Mouse (Mus musculus): ENCODE data around the gene Dpf3. TPM values are rescaled to one million over a fixed set of nuclear protein-coding genes. Genes with fewer than 3 reads are reported as not detected.
A peak's percentile ranks its signal among the peaks of the same experiment; 100 is the strongest.

Dpf3 gene
- total RNA-seq, 2 experiments from 2014 or later, result 21.7 to 23.7 TPM

GRCm38 (mm10) chr12:83415207-83415606, 72.3 kb downstream of the Dpf3 start:
- no peak for DNase-seq (ENCODE audit: low spot score)

DNA sequence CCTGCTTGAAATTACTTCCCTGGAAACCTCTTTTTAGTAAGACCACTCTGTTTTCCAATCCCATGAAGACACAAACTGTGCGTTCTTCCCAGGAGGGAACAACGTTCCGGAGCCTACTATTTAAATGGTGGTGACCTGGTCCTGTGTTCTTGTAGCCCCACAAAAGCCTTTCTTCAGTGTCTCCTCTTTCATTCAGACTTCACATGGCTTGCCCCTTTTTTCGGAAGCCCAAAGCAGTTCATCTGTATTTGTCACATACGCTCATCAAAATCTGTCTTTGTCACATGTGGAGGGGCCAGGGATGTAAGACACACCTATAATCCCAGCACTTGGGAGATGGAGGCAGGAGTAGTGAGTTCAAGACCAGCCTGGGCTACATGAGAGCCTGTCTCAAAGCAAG, 73.8 kb downstream of the Dpf3 start:
- no peak for DNase-seq (ENCODE audit: low spot score)

- peak; percentile 78 for DNase-seq (ENCODE audit: low spot score)
Observed at GRCm38 (mm10) chr12:83411721-83412521, 75.6 kb downstream of the Dpf3 start.

GRCm38 (mm10) chr12:83411032-83411431, 76.5 kb downstream of the Dpf3 start:
- DNase-seq (ENCODE audit: low spot score), result no peak

GRCm38 (mm10) chr12:83405374-83406125, 82.0 kb downstream of the Dpf3 start:
- no peak for DNase-seq (ENCODE audit: low spot score)

GRCm38 (mm10) chr12:83402270-83402669, 85.2 kb downstream of the Dpf3 start:
- DNase-seq (ENCODE audit: low spot score), result no peak

DNA sequence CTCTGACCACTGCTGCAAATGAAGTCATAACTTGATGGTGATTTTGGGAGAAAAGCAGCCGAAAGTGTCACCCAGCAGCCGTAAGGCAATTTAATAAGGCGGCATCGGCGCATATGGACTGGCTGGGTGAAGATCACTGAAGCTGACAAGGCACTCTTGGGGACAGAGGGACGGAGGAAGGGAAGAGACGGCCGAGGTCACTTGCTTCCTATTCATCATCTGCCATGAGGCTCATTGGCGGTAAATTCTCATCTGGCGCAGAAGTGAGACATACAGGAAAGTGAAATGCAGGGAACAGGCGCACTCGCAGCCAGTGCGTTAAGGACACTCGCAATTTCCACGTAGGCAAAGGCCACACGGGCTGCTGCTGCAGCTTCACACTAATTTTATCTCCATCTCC, 95.5 kb downstream of the Dpf3 start:
- no peak for DNase-seq (ENCODE audit: low spot score)

DNA sequence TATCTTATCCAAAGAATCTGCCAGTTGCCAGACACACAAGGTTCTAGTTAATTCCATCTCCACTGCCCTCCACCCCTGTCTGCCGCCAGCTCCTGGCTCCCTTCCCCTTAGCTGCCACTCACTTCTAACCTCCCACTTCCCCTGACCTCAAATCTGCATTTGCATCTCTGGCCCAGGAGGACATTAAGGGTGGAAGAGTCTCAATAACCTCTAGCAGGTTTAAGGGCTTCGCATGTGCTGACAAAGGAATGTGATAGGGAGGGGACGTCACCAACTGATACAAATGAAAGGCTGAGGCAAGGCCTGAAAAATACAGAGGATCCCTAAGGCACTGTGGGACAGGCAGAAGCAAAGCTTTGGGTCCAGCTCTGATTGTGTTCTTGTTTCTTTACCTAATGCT, 100.0 kb downstream of the Dpf3 start:
- no peak for DNase-seq (ENCODE audit: low spot score)

- no peak for DNase-seq (ENCODE audit: low spot score)
Observed at GRCm38 (mm10) chr12:83381072-83381471, 106.4 kb downstream of the Dpf3 start.

DNA sequence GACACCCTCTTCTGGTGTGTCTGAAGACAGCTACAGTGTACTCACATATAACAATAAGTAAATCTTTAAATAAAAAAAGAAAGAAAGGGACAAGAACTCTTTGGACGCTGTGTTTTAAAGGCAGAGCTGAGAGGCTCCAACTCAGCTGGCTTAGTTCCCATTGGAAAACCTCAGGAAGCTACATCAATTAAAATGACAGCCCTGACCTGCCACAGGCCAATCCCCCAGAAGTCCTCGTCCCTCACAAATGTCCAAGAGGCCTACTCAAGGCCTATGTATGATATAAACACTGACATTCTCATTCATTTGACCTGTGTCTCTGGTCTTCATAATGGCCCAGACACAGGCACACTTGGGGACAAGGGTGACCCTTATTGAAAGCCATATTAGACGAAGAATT, 107.5 kb downstream of the Dpf3 start:
- no peak for DNase-seq (ENCODE audit: low spot score)

- no peak for DNase-seq (ENCODE audit: low spot score)
Observed at GRCm38 (mm10) chr12:83375015-83375831, 112.3 kb downstream of the Dpf3 start.

DNA sequence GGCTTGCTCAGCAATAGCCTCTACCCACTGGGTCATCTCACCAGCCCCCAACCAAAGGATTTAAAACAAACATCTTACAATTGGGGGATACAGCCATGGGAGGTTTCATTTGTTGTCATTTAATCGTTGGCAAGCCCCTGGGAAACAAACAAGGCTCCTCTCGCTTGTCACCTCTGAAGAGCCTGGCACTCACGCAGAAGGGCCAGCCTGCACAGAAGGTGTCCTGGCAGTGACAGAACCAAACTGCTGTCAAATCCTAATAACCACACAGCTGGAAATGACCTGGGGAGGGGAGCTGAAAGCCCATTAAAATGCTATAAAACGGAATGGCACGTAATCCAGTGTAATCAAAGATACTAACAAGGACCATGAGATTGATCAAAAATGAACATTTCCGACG, 114.4 kb downstream of the Dpf3 start:
- DNase-seq (ENCODE audit: low spot score), result no peak

GRCm38 (mm10) chr12:83372290-83372689, 115.2 kb downstream of the Dpf3 start:
- no peak for DNase-seq (ENCODE audit: low spot score)

GRCm38 (mm10) chr12:83370221-83370620, 117.3 kb downstream of the Dpf3 start:
- DNase-seq (ENCODE audit: low spot score), result no peak

- no peak for DNase-seq (ENCODE audit: low spot score)
Observed at GRCm38 (mm10) chr12:83369416-83369815, 118.1 kb downstream of the Dpf3 start.

DNA sequence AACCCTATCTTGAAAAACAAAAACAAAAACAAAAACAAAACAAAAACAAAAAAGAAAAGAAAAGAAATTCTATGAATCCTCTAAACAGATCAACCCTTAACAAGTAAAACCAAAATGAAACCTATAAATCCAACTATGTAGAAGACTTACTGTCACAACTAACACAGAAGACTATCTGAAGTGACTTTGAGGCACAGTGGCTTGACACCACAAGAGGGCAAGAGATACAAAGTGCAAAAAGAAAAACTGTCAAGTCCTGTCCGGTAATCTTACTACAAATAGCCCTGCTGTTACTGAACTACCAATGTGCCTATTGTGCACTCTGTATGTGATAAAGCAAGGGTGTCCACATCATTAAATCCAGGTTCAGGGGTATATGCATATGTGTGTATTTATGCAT, 120.0 kb downstream of the Dpf3 start:
- no peak for DNase-seq (ENCODE audit: low spot score)

GRCm38 (mm10) chr12:83364771-83365170, 122.7 kb downstream of the Dpf3 start:
- no peak for DNase-seq (ENCODE audit: low spot score)

DNA sequence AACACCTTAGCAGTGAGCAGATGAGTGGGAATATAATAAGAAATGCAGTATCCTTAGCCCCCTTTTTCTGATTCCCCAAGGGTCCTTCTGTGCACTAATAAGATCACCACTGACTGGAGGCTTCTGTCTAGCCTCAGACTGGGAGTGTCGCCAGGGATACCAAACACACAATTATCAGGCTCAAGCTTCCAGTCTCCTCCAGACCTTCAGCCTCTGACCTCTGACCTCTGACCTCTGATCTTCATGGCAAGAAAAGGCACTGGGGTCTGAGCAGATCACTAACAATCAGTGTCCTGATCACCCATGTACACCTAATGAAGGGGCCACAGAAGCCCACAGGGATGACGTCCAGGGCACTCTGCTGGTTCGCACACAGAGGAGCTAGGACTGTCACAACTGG, 125.7 kb downstream of the Dpf3 start:
- DNase-seq (ENCODE audit: low spot score), result no peak

GRCm38 (mm10) chr12:83352640-83353039, 134.9 kb downstream of the Dpf3 start:
- DNase-seq (ENCODE audit: low spot score), result peak; percentile 75

GRCm38 (mm10) chr12:83349736-83350135, 137.8 kb downstream of the Dpf3 start:
- no peak for DNase-seq (ENCODE audit: low spot score)

DNA sequence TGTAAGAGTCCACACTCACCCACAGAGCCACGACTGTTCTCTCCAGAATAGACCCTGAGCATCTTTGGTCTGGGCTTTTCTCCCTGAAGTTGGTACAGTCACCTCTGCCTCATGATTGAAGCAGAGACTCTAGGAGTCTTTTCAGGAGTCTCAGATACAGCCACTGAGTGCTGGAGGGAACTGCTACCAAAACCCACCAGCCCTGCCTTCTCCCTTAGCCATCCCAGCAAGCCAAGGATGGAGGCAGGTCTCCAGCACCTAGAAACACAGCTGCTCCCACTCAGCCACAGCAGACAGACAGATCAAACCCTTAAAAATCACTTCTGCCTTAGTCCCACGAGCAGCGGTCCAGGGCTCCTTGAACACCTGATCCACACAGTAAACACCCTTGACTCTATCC, 139.3 kb downstream of the Dpf3 start:
- DNase-seq (ENCODE audit: low spot score), result no peak

DNA sequence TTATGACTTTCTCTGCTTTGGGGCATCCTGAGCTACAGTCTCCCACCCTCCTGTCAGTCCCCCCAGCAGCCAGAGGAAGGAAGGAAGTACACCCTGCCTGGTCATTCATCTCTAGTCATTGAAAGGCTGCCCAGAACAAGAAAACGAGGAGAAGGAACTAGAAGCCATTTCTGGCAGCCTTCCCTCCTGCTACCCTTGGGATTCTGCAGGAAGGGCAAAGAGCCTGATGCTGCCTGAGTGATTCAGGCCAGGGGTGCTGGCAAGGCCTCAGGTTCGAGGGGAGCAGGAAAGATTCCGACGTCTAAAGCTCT, 144.7 kb downstream of the Dpf3 start:
- DNase-seq (ENCODE audit: low spot score), result peak; percentile 23
